Mouse (Mus musculus) urinary bladder, postnatal 25 days (tissue): ENCODE results near the gene Dock4.
A peak's percentile ranks its signal among the peaks of the same experiment; 100 is the strongest.

Experiments
- DNase-seq: peaks from one replicate; pipeline ENCODE4 v3.0.0; 2022; ENCODE audit warnings: low spot score

Gene Dock4

DNA sequence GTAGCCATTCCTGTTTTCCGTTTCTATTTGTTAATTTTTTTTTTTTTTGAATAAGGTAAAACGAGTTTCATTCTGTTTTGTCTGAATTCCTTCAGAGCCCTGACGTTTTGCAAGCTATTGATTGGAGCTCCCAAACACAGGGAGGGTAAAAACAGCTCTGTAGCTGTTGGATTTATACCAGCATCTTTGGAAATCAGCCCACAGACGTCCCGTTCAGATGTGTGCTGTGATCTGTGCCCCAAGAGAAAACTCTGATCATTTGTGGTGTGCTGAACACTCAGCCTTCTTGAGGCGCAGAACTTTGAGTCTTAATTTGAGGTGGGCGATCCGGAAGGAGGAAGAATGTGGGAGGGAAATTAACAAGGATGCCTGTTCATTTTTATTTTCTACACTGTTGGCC is 62.7 kb downstream of the Dock4 start:
- no peak for DNase-seq

DNA sequence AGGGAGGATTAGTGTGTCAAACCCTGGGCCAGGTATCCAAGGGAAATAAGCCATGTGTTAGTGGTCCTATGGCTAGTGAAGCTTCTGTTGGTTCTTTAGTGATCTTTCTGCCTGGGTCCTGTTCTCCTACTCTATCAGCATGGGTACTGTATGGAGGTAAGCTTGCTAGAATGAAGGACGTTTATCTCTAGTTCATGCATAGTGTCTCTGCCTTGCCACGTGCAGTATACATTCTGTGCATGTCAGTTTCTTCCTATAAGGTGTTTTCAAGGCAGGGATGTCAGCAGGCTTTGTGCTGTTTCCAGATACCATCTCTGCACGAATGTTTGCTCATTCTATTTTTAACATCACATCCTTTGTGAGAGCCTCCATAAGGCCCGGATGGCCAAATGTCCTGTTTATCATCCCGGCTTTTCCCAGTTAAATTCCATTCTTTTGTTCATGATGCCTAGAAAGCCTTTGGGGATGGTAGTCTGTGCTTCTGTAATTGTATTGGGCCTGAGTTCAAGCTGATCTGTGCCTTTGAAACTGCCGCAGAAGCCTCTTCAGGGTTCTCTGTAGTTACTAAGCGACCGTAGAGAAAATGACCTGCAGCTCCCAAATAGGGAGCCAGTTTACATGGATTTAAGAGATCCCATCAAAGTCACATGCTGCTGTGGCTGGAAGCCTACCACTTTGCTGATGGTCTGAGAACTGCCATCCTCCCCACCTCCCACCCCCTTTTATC is 66.1 kb downstream of the Dock4 start:
- DNase-seq, result no peak

DNA sequence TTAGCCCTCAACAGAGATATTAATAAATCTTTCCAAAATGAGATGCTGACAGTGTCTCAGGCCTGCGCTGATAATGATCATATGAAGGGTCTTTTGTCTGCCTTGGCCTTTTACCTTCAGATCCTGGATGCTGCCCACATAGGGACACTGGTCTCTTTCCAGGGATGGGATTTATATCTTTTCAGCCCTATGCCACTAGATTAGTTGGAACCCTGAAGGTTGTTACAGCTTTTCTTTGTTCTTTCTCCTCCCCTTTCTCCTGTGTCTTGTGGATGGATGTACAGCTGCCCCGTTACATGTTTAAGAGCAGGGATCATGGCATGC is 66.6 kb downstream of the Dock4 start:
- no peak for DNase-seq

DNA sequence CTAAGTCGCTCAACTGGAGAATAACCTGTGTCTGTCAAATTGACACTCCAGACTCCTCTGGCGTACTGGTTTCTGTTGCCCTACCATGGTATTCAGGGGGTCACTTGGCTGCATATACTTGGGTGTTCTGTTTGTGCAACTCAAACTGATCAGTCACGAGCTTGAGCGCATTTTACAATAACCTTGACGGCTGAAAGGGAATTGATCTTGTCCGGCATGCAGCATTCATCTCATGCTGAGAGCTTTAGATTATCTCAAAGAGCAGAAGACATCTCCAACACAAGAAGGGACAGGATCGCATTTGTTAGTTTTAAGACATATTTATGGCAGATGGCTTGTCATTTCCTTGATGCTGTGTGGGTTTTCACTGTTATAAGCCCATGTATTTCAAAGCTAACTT is 67.2 kb downstream of the Dock4 start:
- DNase-seq, result no peak

DNA sequence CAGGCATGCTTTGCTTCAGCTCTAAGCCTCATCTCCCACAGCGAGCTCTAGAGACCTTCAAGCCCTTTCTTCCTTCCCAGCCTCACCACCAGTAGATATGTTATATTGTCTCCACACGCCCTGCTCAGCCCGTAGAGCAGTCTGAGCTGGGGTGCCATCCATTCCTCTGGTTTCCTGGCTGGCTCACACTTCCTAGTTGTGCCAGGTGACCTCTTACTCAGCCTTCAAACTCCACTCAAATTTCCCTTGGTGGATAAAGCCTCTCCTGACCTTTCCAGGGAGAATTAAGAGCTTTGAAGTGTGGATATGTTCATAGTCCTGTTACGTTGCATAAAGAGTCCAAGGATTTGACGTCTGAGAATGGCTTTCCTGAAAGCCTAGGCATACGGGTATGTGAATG is 68.3 kb downstream of the Dock4 start:
- no peak for DNase-seq

DNA sequence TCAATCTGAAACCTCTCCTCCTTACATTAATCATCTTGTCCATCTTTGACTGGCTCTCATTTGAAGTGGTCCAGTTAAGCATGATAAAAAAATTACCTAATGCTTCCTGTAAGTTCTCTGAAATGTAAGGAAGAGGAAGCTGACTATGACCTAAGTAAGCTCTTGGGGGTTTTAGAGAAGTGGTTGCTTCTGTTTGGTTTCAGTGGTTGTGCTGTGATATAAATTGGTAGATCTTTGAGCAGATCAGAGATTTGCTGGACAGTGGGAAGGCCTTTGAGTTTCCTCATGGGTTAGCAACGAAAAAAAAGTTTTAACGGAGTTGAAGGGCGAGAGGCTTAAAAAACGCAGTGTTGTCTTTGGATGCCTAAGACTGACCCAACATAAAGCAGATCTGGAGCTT is 76.7 kb downstream of the Dock4 start:
- DNase-seq, result no peak

DNA sequence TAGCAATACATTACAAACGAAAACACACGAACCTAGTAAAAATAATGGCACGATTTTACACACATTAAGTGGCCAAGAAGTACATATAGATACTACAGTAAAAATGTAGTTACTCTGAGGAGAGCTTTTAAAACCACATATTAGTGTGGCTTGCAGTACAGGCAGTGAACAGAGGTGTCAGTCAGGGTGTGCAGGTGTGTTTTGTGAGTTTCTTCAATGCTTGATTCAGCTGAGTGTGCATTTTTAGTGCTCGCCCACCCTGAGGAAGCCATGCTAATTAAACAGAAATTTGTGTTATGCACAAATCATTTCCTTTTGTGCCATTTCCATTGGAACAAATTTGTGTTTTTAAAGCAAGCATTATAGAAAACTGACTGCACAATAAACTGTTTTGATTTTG is 77.3 kb downstream of the Dock4 start:
- DNase-seq, result no peak

DNA sequence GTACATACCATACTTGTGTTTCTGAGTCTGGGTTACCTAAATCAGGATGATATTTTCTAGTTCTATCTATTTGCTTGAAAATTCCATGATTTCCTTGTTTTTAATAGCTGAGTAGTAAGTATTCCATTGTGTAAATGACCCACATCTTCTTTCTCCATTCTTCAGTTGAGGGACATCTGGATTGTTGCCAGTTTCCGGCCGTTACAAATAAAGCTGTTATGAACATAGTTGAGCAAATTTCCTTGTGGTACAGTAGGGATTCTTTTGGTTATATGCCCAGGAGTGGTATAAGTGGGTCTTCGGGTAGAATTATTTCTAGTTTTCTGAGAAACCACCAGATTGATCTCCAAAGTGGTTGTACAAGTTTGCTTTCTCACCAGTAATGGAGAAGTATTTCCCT is 79.3 kb downstream of the Dock4 start:
- no peak for DNase-seq

DNA sequence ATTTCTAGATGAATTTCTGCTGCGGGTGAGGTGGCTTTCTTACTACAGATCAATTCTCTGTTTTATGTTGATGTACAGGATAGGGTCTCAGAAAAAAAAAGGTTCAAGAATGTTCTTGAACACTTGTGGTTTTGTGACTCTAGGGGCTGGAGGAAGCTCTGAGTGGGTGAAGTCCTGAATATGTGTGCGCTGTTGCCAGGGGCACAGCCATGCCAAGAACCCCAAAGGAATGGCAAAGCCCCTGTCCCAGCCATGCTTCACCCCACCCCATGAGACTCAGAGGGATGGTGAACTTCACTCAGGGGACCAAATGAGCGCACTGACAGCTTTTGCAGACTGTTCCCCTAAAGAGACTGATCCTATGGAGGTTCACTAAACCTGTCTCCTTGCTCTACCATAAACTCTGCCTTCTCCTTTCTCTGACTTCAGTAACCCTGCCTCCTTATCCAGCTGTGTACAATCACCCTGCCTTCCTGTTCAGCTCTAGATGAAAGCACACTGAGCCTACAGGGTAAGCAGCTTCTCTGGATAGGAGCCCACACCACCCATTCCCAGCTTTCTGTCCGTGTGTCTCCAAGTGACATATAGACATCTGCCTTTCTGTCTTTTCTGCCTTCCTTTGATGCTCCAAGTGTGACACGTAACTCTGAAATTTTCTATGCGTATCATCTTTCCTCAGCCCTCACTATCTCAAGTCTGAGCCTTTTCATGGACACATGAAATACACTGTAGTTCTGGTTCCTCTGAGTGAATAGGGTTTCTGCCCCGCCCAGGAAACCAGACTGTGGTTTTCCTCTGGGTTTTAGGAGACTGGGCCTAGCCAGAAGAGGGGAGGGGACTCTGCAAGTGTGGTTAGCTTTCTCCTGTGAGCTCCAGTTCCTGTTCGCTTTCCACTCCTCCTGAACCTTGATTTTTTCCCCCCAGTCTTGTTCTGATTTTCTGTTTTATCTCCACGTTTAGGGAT is 90.2 kb downstream of the Dock4 start:
- no peak for DNase-seq

DNA sequence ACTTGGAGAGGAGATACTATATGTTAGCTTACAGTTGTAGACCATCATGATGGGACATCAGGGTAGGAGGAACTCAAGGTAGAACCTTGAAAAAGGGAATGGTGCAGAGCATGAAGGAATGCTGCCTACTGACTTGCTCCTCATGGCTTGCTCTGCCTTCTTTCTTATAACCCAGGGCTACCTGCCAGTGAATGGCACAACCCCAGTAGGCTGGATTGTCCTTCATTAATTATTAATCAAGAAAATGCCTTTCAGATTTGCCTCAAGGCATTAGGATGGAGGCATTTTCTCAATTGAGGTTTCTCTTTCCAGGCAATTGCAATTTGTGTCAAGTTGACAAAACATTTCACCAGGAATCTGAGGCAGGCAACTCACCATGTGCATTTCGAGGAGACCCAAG is 92.1 kb downstream of the Dock4 start:
- no peak for DNase-seq

DNA sequence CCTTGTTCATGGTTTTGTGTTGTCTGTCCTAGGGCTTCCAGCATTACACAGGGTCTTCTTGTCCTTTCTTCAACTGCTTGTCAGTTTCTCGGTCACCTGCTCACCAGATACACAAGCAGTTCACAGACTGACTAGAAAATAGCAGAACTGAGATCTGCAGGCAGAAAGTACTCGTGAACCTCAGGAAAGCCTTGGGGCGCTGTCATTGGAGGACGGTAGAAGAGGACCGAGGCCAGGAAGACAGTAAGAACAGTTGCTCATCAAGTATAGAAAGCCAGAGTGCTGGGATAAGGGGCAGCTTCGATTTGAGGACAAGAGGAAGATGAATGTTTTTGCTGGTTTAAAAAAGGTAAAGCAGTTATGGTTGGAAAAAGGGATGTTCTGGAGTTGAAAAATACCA is 92.6 kb downstream of the Dock4 start:
- no peak for DNase-seq

DNA sequence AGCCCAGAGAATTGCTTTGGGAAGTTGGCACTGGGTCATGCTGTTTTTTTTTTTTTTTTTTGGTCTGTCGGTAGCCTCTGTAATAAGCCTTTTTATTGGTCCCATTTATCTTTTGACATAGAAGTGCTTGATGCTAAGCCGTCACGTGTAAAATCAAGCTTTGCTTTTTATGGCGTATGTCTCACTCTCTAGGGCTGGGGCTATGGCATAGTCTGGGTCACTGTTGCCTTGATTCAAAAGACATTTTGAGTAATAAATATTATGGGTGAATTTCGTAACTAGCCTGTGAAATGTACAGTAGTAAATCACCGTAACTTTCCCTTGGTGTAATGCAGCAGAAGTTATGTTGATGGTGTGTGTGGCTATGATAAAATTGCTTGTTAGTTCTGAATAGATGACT is 93.0 kb downstream of the Dock4 start:
- DNase-seq, result no peak

DNA sequence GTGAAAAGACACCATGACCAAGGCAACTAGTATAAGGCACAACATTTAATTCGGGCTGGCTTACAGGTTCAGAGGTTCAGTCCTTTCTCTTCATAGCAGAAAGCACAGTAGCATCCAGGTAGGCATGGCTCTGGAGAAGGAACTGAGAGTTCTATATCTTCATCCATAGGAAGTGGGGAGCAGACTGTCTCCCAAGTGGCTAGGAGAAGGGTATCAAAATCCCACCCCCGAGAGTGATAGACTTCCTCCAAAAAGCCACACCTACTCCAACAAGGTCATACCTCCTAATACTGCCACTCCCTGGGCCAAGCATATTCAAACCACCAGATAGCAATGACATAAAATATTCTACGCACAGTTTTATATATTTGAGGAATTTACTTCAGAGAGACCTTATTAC is 98.5 kb downstream of the Dock4 start:
- DNase-seq, result no peak

DNA sequence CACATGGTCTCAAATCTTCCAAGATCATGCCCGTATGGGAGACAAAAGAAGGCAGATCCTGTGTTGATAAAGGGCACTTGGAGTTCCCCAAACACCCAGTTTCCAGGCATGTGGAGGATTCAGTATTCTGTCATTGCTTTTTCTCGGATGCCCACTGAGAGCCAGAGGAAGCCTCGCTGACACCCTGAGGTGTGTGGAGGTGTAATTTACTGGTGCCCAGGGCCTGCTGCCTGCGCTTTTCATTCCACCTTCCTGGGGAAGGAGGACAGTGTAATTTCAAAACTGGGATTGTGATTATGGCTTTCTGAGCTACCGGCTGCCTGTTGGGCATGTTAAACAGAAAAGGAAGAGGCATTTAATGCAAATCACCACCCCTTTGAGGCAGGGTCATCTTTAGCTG is 101.1 kb downstream of the Dock4 start:
- DNase-seq, result no peak

DNA sequence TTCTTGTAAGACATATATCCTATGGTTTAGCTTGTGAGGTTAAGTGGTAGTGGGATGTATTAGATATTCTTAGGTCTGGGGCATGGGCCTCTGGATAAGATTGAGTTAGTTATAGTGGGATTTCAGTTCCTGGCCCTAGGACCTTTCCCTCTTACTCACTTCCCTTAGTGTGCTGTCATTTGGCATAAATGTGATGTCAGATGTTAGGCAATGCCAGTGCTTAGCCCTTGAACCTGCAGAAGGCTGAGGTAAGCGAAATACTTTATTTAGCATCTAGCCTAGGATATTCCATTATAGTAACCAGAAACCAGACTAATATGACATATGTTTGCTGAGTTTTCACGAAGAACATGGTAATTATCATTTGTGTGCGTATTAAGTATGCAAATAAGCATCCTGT is 105.6 kb downstream of the Dock4 start:
- no peak for DNase-seq

DNA sequence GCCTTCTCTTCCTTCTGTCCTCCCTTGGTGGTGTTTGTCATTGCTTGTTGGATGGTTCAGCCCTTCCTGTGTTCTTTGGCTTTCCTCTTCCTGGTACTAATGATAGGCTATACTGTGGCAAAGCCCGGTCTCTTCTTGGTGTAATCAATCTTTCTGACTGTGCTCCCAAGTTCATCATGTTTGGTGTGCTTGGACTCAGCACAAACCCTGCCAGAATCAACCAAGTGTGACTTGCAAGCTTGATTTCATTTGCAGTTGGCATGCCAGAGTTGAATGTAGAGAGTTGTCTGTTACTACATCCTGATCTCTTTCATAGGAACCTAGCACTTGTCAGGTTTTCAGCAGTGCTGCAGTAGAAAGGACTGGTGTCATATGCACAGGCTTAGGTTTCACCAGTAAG is 106.4 kb downstream of the Dock4 start:
- no peak for DNase-seq

DNA sequence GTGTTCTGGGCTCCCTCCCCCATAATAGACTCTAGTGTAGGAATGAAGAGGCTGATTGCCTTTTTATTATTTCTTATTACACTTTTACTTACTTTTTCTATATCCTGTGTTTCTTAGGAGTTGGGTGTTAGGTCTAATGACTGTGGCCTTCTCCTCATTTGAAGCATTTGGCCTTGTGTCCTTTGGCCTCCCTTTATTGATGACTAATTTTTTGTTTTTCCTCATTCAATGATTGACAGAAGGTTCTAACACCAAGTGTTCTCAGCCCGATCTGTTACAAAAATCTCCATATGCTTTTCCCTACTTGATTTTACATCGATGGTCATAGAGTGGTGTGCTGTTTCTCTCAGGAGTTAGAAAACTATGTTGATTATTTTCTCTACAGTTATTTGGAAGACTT is 108.2 kb downstream of the Dock4 start:
- no peak for DNase-seq

DNA sequence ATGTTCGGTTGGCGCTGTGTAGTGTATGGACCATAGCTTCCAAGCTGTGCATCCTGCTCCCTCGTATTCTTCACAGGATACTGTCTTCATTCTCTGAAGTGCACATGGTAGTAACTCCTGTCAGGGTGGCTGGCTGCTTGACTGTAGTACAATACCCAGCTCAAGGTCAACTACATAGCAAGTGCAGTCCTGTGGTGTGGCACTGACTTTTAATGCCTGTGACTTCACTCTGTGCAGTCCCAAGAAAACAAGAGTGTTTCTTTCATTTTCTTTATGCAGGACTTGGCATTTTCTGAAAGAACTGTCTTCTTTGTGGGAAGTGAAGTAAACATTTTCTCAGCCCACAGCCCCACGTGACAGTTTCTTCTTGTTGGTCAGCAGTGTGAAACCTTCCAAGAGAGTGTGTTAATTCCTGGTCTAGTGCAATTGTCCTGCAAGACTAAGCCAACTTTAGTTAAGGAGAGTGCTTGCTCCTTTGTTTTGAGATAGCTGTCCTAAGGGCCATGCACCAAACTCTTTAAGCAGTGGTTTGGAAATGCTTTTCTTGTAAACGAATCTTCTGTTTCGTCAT is 109.3 kb downstream of the Dock4 start:
- DNase-seq, result no peak

DNA sequence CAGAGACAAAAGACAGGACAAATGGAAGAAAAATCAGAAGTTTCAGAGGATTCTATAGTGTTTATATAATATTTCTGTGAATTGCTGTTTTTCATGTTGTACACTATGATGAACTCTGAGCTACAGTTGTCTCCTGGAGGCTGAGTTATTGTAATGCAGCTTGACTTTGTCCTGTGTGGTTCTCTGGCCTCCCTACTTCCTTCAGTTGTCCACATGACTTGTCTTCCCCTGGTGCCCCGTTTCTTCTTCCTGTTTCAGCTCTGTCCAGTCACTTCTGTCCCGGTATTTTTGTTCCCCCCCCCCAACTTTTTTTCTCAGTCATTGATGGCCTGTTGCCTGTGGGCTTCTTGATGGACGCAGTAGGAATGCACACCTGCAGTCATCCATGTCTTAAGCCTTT is 112.8 kb downstream of the Dock4 start:
- DNase-seq, result no peak

DNA sequence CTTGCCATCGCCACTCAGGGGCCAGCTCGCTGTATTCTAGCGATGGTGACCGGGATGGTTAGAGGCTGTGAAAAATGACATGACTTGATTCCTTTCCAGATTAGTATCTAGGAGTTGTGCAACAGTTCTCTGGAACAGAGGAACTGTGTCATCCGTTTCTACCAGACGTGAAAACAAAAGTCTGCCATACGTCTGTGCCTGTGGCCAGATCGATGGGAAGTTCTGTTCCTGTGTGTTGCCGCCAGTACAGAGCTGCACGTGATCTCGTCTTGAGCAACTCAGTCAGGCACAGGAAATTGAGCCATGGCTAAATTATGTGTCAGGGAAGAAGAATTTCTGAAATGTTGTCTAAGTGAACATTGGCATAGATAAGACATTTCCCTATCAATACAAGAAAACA is 113.4 kb downstream of the Dock4 start:
- peak; percentile 22 for DNase-seq

DNA sequence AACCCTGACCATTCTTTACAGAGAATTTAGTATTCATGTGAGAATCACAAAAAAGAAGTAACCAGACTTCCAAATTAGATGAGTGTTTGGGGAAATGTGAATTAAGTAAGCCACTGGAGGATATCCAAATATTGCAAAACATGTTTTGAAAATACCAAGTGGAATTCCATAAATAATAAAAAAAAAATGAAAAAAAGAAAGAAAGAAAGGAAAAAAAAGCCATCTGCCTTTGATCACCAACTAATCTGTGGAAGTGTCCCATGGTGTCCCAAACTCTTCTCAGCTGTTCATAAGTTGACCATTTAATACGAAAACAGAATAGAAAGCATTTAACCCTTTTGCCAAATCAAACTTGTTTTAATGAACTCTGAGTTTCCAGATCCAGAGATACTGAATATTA is 118.0 kb downstream of the Dock4 start:
- no peak for DNase-seq

DNA sequence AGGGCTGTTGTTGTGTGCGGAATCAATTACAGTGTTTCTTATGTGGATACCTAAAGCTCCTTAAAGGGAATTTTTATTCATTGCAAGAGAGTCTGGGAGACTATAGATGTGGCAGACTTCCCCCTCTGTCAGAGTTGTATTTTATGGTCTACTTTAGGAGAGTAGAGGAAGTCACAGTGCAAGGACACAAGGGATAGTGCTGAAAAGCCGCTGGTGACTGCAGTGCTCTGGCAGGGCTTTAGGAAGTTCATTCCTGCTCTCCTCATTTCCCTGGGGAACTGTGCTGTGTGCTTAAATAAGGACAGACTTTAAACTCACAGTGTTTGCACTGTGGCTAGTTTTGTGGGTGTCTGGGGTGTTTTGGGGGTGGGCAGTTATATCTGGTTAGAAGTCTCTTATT is 118.5 kb downstream of the Dock4 start:
- DNase-seq, result no peak

DNA sequence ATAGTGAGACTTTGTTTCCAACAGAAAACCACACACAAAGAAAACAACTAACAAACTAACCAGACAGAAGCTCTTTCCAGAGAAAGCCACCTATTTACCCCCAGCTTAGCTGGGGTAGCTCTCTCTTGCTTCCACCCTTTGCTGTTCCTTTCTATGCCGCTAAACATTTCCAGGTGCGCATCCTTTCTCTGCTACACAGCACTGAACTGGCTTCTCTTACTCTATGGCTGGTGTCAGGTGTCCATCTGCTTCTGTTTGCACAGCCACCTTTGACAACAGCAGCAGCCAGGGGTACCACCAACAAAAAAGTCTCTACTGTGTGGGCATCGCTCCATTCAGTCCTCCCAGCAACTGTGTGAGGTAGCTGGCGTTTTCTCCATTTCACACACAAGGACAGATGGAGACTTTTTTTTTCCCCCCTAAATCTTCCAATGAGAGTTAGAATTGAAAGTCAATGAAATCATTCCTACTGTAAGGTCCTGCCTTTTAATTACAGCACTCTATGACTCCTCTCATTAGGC is 122.7 kb downstream of the Dock4 start:
- no peak for DNase-seq
